Mouse (Mus musculus) brain, embryonic 14.5 days (tissue): ENCODE data around the gene Iqgap3. TPM values are rescaled to one million over a fixed set of nuclear protein-coding genes. Genes with fewer than 3 reads are reported as not detected.

Experiments
- DNase-seq: peaks from one replicate; pipeline ENCODE4 v3.0.0-alpha.2; 2011; ENCODE audit warnings: low read depth
- CTCF ChIP-seq: fragments of 200-500 bp; IDR thresholded peaks from 2 replicates; pipeline ENCODE4 v1.5.1; 2012; ENCODE audit warnings: inconsistent platforms, mild to moderate bottlenecking, moderate library complexity, borderline replicate concordance; ENCODE audit not compliant: insufficient read depth, insufficient read length; ENCODE audit errors: extremely low read depth
- POLR2A ChIP-seq: fragments of 200-500 bp; IDR thresholded peaks from 2 replicates; pipeline ENCODE4 v1.6.1; 2012; ENCODE audit warnings: mild to moderate bottlenecking, inconsistent platforms, borderline replicate concordance; ENCODE audit not compliant: poor library complexity, insufficient read depth, insufficient read length, severe bottlenecking; ENCODE audit errors: extremely low read depth
- polyA plus RNA-seq: library from polyadenylated mRNA; depleted of rRNA; stranded (reverse); fragments of >200 nt; gene quantifications from 2 replicates; pipeline ENCODE4 v1.2.3, GENCODE M21; 2012

The Iqgap3 gene
- polyA plus RNA-seq, 1 experiment: 10.1 TPM

- no peak for DNase-seq
- TF ChIP-seq CTCF (no peak), POLR2A (no peak)
Observed at GRCm38 (mm10) chr3:88106126-88106525, 24.4 kb downstream of the Iqgap3 start.

GRCm38 (mm10) chr3:88109126-88109525 is 27.4 kb downstream of the Iqgap3 start:
- no peak for DNase-seq
- TF ChIP-seq CTCF: no peak
- TF ChIP-seq POLR2A: no peak

- TF ChIP-seq CTCF: no peak
Observed at GRCm38 (mm10) chr3:88114396-88114795, 32.6 kb downstream of the Iqgap3 start.

GRCm38 (mm10) chr3:88120117-88120651 is 38.4 kb downstream of the Iqgap3 start:
- no peak for TF ChIP-seq POLR2A
- TF ChIP-seq CTCF: no peak

More at GRCm38 (mm10) chr3:88114396-88114795, 32.6 kb downstream of the Iqgap3 start:
- DNase-seq: no peak

GRCm38 (mm10) chr3:88121164-88122131 is 39.7 kb downstream of the Iqgap3 start:
- no peak for TF ChIP-seq CTCF
- no peak for TF ChIP-seq POLR2A
- DNase-seq: no peak

More at GRCm38 (mm10) chr3:88120117-88120651, 38.4 kb downstream of the Iqgap3 start:
- DNase-seq: no peak

GRCm38 (mm10) chr3:88125195-88125594 is 43.4 kb downstream of the Iqgap3 start:
- TF ChIP-seq POLR2A: no peak
- no peak for TF ChIP-seq CTCF
- DNase-seq: no peak

GRCm38 (mm10) chr3:88126181-88126580 is 44.4 kb downstream of the Iqgap3 start:
- TF ChIP-seq POLR2A (no peak), CTCF (no peak)
- no peak for DNase-seq

GRCm38 (mm10) chr3:88127636-88128035 is 45.9 kb downstream of the Iqgap3 start:
- no peak for TF ChIP-seq POLR2A
- TF ChIP-seq CTCF: no peak

GRCm38 (mm10) chr3:88128056-88128455 is 46.3 kb downstream of the Iqgap3 start:
- TF ChIP-seq CTCF (no peak), POLR2A (no peak)
- no peak for DNase-seq

More at GRCm38 (mm10) chr3:88127636-88128035, 45.9 kb downstream of the Iqgap3 start:
- no peak for DNase-seq

GRCm38 (mm10) chr3:88129006-88129405 is 47.2 kb downstream of the Iqgap3 start:
- no peak for DNase-seq
- no peak for TF ChIP-seq POLR2A
- no peak for TF ChIP-seq CTCF

GRCm38 (mm10) chr3:88131071-88131470 is 49.3 kb downstream of the Iqgap3 start:
- DNase-seq: no peak
- TF ChIP-seq CTCF (no peak), POLR2A (no peak)

GRCm38 (mm10) chr3:88132492-88132891 is 50.7 kb downstream of the Iqgap3 start:
- DNase-seq: no peak
- TF ChIP-seq CTCF (no peak), POLR2A (no peak)

GRCm38 (mm10) chr3:88133187-88133771 is 51.5 kb downstream of the Iqgap3 start:
- TF ChIP-seq CTCF: no peak
- TF ChIP-seq POLR2A: no peak
- DNase-seq: peak; percentile 31
